Mouse (Mus musculus): ENCODE measurements around the gene Ap4e1.

The Ap4e1 gene

DNA sequence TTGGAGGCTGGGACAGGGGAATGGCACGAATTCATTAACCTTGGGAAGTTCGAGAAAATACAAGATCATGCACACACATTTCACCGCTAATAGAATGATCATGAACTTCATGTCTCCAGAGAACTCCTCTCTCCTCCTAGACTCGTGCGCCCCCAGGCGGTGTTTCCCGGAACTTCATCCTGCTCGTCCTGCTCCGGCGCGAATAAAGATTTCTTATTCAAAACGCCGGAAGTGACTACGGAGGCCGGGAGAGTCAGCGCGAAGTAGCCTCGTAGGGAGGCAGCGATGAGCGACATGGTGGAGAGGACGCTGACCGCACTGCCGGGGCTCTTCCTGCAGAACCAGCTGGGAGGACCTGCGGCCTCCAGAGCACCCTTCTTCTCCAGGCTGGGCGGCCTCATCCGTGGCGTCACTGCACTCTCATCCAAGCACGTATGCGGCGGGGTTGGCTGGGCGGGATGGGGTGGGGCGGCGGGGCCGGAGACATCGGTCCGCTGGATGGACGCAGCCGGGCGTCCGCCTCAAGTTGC is at the start of gene Ap4e1:
Gene Ap4e1, plus strand, starts transcription at position 249 of the 530 bp plus-strand sequence.
- DNase-seq (ENCODE audit: low spot score) = peak; percentile 99

DNA sequence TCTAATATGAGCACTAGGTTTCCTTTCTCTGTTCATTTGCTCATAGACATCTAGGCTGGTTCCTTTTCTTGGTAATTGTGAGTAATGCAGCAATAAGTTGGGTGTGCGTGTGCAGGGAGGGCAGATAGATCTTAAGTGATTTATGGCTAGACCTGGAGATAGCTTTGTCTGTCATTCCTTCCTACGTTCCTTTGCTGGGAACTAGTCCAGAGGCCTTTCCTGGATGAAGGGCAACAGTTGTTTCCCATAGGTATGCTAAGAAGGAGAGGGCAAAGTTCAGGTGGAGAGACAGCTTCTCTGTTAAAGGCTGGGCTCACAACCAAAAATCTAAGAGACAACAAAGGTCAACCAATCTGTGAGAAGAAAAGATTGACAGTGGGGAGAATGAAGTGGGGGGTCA is 46.8 kb upstream of the Ap4e1 start:
- DNase-seq (ENCODE audit: low spot score) = no peak

DNA sequence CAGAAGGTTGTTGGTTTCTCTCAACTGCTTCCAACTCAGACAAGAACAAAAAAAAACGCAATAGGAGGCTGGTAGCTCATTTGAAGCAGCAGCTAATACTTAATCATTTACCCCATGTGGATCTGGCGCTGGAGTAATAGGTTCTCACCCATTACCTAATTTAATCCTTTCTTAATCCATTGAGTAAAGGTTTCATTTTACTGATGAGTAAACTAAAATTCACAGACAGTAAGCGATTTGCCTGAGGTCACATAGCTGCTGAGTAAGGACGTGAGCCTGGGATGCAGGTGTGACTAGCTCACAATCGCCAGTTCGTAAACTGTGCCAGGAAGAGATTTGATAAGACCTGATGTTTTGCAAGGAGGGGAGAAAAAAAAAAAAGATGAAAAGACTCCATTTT is 31.1 kb upstream of the Ap4e1 start:
- DNase-seq (ENCODE audit: low spot score) = no peak

DNA sequence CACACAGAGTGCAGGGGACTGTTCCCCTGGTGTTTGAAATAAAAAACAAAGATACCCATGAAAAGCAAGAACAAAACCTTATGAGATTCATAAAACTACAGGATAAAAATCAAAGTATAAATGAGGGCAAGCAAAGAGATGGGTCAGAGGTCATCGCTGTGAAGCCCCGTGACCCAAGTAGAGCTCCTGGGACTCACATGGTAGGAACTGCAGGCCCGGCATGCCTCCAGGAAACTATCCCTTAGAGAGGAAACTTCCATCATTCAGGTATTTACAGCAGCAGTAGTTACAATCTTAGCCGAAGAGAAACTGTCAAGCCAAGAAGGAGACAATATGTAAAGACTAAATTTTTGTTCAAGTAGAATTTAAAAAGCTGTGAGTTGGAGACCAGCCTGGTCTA is 25.3 kb upstream of the Ap4e1 start:
- DNase-seq (ENCODE audit: low spot score) = no peak

GRCm38 (mm10) chr2:126989919-126990318 is 18.6 kb upstream of the Ap4e1 start:
- DNase-seq (ENCODE audit: low spot score) = no peak

GRCm38 (mm10) chr2:126992742-126993141 is 15.8 kb upstream of the Ap4e1 start:
- no peak for DNase-seq (ENCODE audit: low spot score)

GRCm38 (mm10) chr2:126994384-126995166 is 13.9 kb upstream of the Ap4e1 start:
- no peak for DNase-seq (ENCODE audit: low spot score)

- DNase-seq (ENCODE audit: low spot score) = no peak
Observed at GRCm38 (mm10) chr2:126996737-126997136, 11.8 kb upstream of the Ap4e1 start.

GRCm38 (mm10) chr2:126998219-126998618 is 10.3 kb upstream of the Ap4e1 start:
- no peak for DNase-seq (ENCODE audit: low spot score)

- DNase-seq (ENCODE audit: low spot score) = no peak
Observed at GRCm38 (mm10) chr2:127000406-127001324, 7.9 kb upstream of the Ap4e1 start.

- DNase-seq (ENCODE audit: low spot score) = no peak
Observed at GRCm38 (mm10) chr2:127004046-127004445, 4.5 kb upstream of the Ap4e1 start.

DNA sequence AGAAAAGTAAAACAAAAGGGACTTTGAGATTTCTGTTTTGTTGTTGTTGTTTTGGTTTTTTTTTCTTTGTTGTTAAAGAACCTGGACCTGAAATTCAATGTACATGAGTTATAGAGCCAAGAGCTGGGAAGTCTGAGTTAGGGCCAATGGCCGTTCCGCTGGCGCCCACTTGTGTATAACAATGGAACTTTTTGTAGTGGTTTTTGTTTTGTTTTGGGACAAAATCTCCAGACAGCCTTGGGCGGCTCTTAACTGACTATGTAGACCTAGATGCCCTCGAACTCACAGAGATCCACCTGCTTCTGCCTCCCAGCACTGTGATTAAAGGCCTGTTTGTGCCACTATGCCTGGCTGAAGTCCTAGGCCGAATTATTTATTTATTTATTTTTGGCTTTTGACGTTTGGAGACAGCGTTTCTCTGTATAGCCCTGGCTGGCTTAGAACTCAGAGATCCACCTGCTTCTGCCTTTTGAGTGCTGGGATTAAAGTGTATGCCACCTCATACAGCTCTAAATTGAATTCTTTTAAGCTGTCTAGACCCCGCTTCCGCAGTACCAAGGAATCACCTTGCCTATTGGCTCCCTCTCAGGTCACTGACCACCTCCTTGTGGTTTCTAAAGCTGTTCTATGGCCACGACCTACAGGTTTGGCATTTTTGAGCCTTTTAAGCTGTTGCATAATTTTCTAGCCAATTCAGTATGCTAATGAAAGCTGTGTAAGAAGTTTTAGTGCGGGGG is 1.7 kb upstream of the Ap4e1 start:
- DNase-seq (ENCODE audit: low spot score) = no peak

GRCm38 (mm10) chr2:127007509-127007908 is 1.0 kb upstream of the Ap4e1 start:
- DNase-seq (ENCODE audit: low spot score) = no peak

DNA sequence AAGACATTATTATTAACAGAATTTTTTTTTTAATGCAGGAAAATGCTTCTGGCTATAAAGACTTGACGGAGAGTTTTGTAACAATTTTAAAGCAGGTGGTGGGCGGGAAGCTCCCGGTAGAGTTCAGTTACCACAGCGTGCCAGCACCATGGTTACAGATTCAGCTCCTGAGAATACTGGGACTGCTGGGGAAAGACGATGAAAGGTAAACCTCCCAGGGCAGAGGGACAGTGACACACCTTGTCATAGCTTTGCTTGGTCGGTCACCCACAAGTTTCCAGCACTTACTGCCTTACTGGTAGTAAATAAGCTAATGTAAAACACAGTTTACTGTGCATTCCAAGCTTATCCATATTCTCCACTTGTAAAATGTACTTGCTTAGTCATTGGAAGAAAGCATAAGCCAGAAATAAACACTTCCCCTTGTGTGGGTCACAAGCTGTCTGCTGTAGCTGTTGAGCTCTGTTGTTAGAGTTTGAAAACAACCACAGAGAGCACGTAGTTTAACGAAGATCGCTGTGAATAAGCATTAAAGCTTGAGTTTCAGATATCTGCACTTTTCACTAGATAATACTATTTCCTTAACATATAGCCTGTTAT is 26.6 kb downstream of the Ap4e1 start:
- no peak for DNase-seq (ENCODE audit: low spot score)

GRCm38 (mm10) chr2:127037299-127037698 is 28.8 kb downstream of the Ap4e1 start:
- DNase-seq (ENCODE audit: low spot score) = no peak

- no peak for DNase-seq (ENCODE audit: low spot score)
Observed at GRCm38 (mm10) chr2:127061471-127061870, 53.0 kb downstream of the Ap4e1 start.

DNA sequence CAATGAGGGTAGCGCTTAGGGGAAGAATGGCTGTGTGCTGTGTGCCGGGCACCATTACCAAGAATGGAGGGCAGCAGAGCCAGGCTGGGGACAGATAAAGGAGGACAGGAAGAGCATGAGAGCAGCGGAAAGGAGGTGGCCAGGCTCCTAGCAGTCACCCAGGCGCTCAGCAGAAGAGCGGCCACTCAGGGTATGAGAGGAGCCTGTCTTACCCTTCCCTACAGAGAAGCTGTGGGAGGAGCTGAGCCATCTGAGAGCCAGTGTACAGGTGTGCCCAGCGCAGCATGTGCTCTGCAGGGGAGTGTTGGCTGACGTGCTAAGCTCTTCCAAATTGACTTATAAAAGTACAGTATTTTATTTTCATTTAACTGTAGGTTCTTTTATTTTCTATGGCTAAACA is 60.3 kb downstream of the Ap4e1 start:
- no peak for DNase-seq (ENCODE audit: low spot score)

DNA sequence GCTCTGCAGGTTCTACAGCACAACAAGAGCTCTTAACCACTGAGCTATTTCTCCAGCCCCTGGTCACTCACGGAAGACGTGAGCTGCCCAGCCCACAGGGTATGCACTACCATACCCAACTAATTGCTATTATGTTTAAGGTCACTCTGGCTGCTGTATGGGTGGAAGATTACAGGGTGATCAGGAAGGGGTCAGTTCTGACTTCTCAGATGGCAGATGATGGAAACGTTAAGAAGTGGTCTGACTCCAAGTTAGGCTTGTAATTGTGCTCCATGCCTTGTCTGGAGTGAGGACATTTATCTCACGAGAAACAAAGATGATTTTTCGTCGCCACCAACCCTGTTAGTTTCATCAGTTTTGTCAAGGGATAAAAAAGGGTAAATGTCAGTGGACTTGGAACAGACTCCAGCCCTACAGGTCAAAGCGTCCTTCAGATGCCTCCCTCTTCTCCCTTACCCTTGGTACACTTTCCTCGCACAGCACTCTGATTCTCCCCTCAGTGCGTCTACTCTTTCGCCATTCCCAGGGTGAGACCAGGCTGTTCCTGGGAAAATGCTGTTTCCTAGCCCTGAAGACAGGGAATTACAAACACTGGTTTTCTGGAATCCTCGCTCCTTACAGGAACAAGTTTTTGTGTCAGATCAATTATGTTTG is 61.4 kb downstream of the Ap4e1 start:
- DNase-seq (ENCODE audit: low spot score) = no peak

- peak; percentile 46 for DNase-seq (ENCODE audit: low spot score)
Observed at GRCm38 (mm10) chr2:127070435-127070841, 61.9 kb downstream of the Ap4e1 start, which contains the start of gene Blvra. Gene Blvra (plus strand): TSS chr2:127070665.

DNA sequence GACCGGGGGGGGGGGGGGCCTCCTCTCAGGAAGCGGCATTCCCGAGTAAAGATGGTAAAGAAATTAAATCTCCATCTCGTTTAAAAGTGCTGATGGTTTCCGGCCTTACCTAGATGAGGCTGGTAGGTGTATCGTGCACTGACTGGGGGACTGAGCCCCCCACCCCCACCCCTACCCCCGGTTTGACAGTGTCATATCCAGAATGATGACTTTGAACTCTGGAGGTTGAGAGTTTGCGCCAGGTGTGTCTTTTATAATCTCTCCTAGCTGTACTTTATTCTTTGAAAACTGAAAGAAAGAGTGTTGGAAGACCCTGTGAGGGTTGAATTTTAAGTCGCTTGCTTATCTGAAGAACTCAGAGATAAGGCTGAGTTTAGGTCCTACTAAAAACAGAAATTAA is 62.4 kb downstream of the Ap4e1 start:
- DNase-seq (ENCODE audit: low spot score) = no peak

- DNase-seq (ENCODE audit: low spot score) = no peak
Observed at GRCm38 (mm10) chr2:127074116-127074515, 65.6 kb downstream of the Ap4e1 start.
